Mouse (Mus musculus): Measurements from ENCODE around the gene Zfp296. TPM values are rescaled to one million over a fixed set of nuclear protein-coding genes. Genes with fewer than 3 reads are reported as not detected.

Zfp296 gene
- total RNA-seq, 2 experiments from 2014 or later = 0.27 to 1.1 TPM

GRCm38 (mm10) chr7:19561431-19561764 lies 15.7 kb upstream of the Zfp296 start:
- intact Hi-C loops (cut with DNase I) = loop anchor here (2.0 to 5.0 kb wide), 2 partner anchors 53 to 104 kb away; partner anchors contain the start of genes Bloc1s3, Mark4 and Trappc6a
- DNase-seq (ENCODE audit: low spot score in 2 of 2) = no peak

- intact Hi-C loops (cut with DNase I) = loop anchor here (2.0 to 5.0 kb wide), 2 partner anchors 53 to 105 kb away; partner anchors contain the start of genes Bloc1s3, Mark4 and Trappc6a
- peak; percentile 90 to 92 for DNase-seq (ENCODE audit: low spot score in 2 of 2)
These were observed 15.1 kb upstream of the Zfp296 start for GRCm38 (mm10) chr7:19561765-19562642.

GRCm38 (mm10) chr7:19562643-19563410 lies 14.3 kb upstream of the Zfp296 start, which contains the start of gene Ppp1r37:
Ppp1r37 (minus strand) TSS chr7:19563076.
- no peak for DNase-seq (ENCODE audit: low spot score in 2 of 2)
- intact Hi-C loops (cut with DNase I) = loop anchor here (5.0 kb wide), 1 partner anchor 106 kb away; the partner anchor contains the start of gene Mark4

GRCm38 (mm10) chr7:19563884-19564283 lies 13.2 kb upstream of the Zfp296 start:
- intact Hi-C loops (cut with DNase I) = loop anchor here (5.0 kb wide), 1 partner anchor 107 kb away; the partner anchor contains the start of gene Mark4
- DNase-seq (ENCODE audit: low spot score in 2 of 2) = no peak

- no peak for DNase-seq (ENCODE audit: low spot score in 2 of 2)
- intact Hi-C loops (cut with DNase I) = loop anchor here (5.0 kb wide), 1 partner anchor 107 kb away; the partner anchor contains the start of gene Mark4
These were observed 12.6 kb upstream of the Zfp296 start for GRCm38 (mm10) chr7:19564455-19564854.

GRCm38 (mm10) chr7:19565803-19566202 lies 11.3 kb upstream of the Zfp296 start:
- no peak for DNase-seq (ENCODE audit: low spot score in 2 of 2)
- intact Hi-C loops (cut with DNase I) = no loop called here

- DNase-seq (ENCODE audit: low spot score in 2 of 2) = no peak
- intact Hi-C loops (cut with DNase I) = no loop called here
These were observed 9.7 kb upstream of the Zfp296 start for GRCm38 (mm10) chr7:19567426-19567825.

GRCm38 (mm10) chr7:19569647-19570046 lies 7.4 kb upstream of the Zfp296 start:
- intact Hi-C loops (cut with DNase I) = no loop called here
- DNase-seq (ENCODE audit: low spot score in 2 of 2) = no peak

- intact Hi-C loops (cut with DNase I) = loop anchor here (1.0 kb wide), 1 partner anchor 67 kb away; no protein-coding TSS in a partner anchor
- peak; percentile 67 to 72 for DNase-seq (ENCODE audit: low spot score in 2 of 2)
These were observed 3.9 kb upstream of the Zfp296 start for GRCm38 (mm10) chr7:19572926-19573775.

- intact Hi-C loops (cut with DNase I) = loop anchor here (1.0 kb wide), 1 partner anchor 67 kb away; no protein-coding TSS in a partner anchor
- DNase-seq (ENCODE audit: low spot score in 2 of 2) = no peak
These were observed 3.3 kb upstream of the Zfp296 start for GRCm38 (mm10) chr7:19573776-19574140.

GRCm38 (mm10) chr7:19575559-19575958 lies 1.5 kb upstream of the Zfp296 start:
- no peak for DNase-seq (ENCODE audit: low spot score in 2 of 2)
- intact Hi-C loops (cut with DNase I) = no loop called here

GRCm38 (mm10) chr7:19577877-19578414 lies 859 bp downstream of the Zfp296 start:
- intact Hi-C loops (cut with DNase I) = no loop called here

GRCm38 (mm10) chr7:19578436-19578835 lies 1.3 kb downstream of the Zfp296 start:
- no peak for DNase-seq (ENCODE audit: low spot score in 2 of 2)
- intact Hi-C loops (cut with DNase I) = no loop called here

More at GRCm38 (mm10) chr7:19577877-19578414, 859 bp downstream of the Zfp296 start:
- no peak for DNase-seq (ENCODE audit: low spot score in 2 of 2)

GRCm38 (mm10) chr7:19579751-19580150 lies 2.7 kb downstream of the Zfp296 start:
- no peak for DNase-seq (ENCODE audit: low spot score in 2 of 2)

GRCm38 (mm10) chr7:19580634-19581033 lies 3.5 kb downstream of the Zfp296 start:
- intact Hi-C loops (cut with DNase I) = no loop called here
- no peak for DNase-seq (ENCODE audit: low spot score in 2 of 2)

More at GRCm38 (mm10) chr7:19579751-19580150, 2.7 kb downstream of the Zfp296 start:
- intact Hi-C loops (cut with DNase I) = no loop called here

GRCm38 (mm10) chr7:19586269-19586668 lies 9.2 kb downstream of the Zfp296 start:
- DNase-seq (ENCODE audit: low spot score in 2 of 2) = no peak
- intact Hi-C loops (cut with DNase I) = loop anchor here (5.0 kb wide), 1 partner anchor 179 kb away; no protein-coding TSS in a partner anchor

- peak; percentile 40 to 66 for DNase-seq (ENCODE audit: low spot score in 2 of 2)
- intact Hi-C loops (cut with DNase I) = loop anchor here (5.0 kb wide), 1 partner anchor 182 kb away; no protein-coding TSS in a partner anchor
These were observed 12.1 kb downstream of the Zfp296 start for GRCm38 (mm10) chr7:19589207-19589606.

- peak; percentile 73 to 88 for DNase-seq (ENCODE audit: low spot score in 2 of 2)
- intact Hi-C loops (cut with DNase I) = loop anchor here (2.0 to 5.0 kb wide), 2 partner anchors 29 to 183 kb away; no protein-coding TSS in a partner anchor
These were observed 12.8 kb downstream of the Zfp296 start for GRCm38 (mm10) chr7:19589917-19590316.
